Mouse (Mus musculus): ENCODE results near the gene Hoxa9.

The Hoxa9 gene

DNA sequence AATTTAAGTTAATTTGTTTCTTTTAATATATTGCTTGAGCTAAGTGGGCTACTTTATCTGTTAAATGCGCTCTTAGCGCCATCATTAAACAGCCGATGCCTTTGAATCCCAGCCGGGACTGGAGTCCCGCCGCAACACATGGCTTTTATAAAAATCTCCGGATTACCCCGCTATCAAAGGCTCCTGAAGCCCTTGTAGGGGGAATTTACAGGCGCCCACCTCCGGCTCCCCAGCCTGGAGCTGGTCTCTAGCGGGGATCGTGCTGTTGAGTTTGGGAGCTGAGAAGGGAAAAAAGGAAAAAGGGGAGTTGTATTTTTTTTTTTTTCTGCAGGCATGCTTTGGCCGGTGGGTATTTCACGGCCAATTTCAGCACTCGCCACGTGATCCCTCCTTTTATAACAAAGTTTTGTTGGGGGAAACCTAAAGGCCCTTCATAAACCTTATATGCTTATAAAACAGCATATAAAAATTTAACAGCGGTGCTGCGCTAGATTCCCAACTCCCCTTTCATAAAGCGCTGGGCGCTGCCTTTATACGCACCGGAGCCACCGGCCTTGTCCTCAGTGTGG is 13.7 kb upstream of the Hoxa9 start:
- no peak for DNase-seq (ENCODE audit: low read depth, low spot score)

DNA sequence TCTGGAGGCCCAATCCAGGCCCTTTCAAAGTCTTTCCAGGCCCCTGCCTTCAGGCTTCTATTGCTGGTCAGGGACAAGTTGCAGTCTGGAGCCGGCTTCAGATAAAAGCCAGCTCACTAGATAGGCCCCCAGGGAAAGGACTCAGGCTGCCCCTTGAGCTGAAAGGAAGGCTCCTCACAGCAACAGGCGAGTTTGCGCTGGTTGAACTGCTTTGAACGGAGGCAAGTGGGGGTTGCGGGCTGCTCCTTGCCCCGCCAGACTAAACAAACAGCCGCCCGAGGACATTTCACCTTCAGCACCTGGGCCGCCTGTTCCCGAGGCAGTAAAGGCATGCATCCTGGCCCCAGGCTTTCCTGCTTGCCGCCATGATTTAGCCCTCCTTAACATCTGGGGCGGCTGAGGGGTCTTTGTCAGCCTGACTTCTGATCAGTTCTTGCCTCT is 12.8 kb upstream of the Hoxa9 start:
- DNase-seq (ENCODE audit: low read depth, low spot score): no peak

DNA sequence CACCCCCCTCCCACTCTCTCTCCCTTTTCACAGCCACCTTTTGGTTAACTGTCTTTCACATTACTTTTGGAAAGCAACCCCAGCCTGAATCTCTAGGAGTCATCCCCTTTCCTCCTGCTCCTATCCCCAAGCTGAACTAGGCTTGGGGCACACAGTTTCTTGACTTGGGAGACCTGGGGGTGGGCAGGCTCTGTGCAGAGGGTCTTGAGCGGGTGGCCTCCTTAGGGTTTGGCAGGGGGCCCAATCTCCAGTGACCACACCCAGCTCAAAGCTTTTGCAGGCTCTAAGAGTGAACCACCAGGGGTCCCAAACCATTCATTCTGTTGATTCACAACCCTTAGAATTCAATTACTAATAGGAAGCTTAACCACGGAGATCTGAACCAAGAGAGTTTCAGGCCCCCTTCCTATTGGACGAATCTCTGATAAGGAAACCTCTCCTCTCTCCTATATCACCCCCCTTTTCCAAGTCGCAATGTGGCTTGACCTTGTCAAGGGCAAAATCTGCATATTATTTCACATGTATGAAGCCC is 12.0 kb upstream of the Hoxa9 start:
- no peak for DNase-seq (ENCODE audit: low read depth, low spot score)

DNA sequence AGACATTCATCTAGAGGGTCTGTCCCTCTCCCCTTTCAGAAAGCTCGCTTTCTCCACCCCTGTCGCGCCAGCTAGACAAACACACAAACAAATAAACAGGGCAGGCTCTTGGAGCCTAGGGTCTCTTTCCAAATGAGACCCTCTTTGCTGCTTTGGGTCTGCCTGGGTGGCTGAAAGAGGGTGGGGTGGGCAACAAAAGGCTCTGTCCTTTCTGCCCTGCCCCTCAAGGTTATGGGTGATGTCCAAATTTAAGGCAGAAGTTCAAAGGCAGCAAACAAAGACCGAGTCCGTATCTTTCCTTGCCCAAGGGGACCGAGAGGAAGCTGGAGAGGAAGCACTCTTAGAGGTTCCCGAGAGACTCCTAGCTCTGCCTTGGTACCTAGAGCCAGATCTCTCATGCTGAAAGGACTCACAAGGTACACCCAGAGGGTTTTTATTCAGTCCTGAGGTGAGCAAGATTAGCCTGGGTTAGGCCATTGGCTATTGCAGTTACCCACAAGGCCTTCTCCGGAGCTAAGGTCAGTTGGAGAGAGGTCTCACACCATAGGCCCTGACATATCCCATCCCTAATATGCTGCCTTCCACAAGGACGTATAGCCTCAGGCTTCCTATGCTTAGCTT is 10.2 kb upstream of the Hoxa9 start:
- DNase-seq (ENCODE audit: low read depth, low spot score): no peak

DNA sequence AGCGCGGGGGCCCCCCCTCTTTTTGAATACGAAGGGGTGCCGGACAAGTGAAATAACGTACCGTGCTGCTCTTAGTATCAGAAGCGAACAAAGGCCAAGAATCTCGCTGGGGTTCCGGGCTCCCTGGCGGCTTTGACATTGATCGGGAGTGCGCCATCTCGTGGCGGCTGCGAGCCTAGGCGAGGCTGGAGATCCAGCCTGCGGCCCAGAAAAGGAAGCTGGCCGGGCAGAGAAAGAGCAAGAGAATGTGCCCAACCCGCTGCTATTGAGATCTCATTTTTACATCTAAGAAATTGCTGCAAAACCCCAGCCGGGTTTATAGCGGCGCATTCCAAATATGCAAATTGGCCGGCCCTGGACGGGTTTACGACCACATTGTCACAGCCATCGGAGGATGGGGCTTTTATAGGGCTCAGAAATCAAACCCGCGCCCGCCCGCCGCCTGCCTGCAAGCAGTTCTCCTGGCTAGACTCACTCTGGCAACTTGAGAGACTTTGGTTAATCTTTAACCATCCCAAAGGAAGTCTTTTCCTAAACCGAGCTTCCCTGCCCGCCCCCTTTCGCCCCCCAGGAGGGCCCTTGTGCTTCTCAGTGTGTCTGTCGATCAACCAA is 9.6 kb upstream of the Hoxa9 start, which contains the start of gene Hoxa10:
TSS of gene Hoxa10 (minus strand) at position 466 of the 612 bp plus-strand sequence.
- DNase-seq (ENCODE audit: low read depth, low spot score): no peak

DNA sequence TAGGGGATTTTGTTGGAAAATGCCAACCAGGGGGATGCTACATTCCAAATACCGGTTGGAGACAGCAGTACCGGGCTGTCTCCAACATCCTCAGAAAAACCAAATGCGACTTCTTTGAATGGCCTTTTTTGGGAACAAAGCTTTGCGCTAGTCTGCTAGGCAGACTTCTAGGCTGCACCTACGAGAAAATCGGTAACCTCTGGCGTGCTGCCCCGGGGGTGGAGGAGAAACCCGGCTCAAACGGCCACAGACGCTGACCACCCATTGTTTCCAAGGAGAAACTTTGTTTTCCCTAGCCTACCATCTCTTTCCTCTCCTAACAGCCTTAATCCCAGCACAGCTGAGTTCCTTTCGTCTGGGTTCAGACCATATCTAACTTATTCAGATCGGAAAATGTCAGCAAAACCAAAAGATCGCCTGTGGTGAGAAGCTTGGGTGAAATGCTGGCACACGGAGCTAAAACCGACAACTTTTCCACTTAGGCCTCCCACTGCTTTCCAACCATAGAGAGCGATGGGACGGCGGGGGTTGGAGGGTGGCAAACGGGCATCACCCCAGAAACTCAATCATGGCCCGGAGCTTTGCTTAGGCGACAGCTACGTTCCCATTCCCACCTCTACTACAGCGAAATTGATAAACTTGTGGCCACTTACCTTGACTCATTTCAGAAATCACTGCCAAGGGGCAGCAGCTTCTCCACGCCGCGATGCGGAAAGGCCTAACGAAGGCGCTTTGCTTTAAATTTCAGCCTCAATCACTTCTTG is 8.9 kb upstream of the Hoxa9 start:
- DNase-seq (ENCODE audit: low read depth, low spot score): no peak

DNA sequence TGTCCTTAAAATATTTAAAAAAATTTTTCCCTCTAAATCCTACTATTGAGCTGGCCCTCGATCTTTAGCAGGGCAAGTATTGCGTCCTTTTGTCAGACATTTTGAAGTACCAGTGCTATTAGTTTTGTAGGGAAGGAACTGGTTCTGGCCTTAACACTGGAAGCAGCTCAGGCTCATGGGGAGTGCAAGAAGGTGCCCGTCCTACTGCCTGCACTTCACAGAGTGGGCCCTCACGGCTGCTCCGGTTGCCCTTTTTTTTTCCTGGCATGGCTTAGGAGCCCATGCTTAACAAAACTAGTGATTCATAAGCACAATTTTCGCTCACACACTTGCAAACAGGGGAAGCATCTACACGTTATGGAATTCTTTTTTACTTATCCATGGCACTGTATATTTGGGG is 8.1 kb upstream of the Hoxa9 start:
- no peak for DNase-seq (ENCODE audit: low read depth, low spot score)

DNA sequence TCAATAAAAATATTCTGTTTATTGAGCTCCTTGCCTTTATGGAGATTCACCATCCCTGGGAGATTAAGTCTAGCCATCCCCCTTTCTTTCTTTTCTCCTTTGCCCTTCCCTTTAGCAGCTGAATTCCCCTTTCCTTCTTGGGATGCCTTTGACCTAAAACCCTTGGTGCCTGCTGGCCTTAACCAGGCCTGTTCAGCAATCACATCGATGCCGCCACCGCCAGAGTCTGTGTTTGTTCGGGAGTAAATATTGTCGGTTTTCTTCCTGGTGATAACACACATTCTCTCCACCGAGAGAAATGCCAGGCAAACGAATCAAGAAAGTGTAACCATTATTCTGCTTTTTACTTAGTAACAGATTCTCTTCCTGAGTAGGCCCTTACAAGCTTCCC is 7.3 kb upstream of the Hoxa9 start:
- no peak for DNase-seq (ENCODE audit: low read depth, low spot score)

DNA sequence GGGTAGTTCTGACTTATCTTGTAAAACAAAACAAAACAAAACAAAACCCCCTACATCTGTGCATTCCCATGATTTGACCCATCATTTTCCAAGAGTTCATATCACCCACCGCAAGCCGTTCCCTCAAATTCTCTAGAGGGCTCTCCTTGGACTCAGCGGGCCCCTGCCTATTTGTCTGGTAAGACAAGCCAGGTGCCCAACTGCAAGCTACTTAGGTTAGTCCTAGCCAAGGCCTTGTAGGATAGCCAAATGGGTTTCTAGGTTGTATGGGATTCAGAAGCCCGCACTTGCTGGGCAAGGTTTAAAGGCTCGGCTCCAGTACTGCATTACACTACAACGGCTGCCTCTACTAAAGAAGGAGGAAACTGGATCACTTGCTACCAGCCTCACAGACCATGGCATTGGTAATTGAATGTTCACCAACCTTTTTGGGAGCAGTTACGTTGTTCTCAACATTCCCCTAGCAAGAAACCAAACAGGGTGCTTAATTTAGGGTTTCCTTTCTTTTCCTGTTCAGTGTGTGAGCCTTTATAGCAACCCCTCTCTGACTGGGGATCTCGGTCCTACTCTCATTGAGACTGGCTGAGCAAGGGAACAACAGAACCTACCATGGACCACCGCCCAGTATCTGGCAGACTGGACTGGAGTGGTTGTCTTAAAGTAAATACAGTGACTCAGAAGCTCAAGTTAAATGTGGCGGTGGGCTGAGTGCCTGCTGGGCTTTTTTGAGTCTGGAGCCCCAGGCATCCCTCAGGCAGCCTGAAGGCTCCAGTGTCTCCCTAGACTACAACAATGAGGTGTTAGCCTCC is 6.7 kb upstream of the Hoxa9 start:
- no peak for DNase-seq (ENCODE audit: low read depth, low spot score)

DNA sequence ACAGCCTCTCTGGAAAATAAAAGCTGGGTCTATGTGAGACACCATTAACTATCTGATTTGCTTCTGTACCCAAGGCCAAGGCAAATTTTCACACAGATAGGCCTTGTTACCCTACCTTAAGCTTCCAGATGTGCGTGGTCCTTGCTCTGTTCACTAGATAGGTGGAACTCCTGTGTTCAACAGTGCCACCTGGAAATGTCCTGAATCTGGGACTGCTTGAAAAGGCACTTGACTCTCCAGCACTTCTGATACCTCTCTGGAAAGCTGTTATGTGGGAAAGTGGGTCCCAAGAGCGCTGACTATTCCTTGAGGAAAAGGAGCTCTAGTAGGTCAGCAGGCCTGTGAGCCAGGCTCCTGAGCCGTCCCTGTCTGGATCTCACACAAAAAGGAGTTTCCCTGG is 5.9 kb upstream of the Hoxa9 start:
- no peak for DNase-seq (ENCODE audit: low read depth, low spot score)

DNA sequence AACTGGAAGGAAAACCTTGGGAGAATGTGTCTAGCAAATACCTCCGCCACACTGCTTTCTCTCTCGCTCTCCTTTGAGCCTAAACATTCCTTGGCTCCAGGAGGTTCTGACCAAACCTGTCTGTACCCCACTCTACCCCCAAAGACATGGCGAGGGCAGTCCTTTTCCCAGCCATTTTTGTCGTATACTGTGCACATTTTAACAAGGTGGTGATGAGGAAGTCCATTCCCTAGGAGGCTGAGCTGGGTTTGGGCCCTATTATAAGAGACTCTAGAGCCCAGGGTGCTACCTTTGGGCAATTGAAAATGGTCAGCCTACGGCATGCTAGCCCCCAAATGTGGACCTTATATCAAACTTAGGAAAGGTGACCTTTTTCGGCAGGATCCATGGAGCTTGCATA is 5.0 kb upstream of the Hoxa9 start:
- no peak for DNase-seq (ENCODE audit: low read depth, low spot score)

DNA sequence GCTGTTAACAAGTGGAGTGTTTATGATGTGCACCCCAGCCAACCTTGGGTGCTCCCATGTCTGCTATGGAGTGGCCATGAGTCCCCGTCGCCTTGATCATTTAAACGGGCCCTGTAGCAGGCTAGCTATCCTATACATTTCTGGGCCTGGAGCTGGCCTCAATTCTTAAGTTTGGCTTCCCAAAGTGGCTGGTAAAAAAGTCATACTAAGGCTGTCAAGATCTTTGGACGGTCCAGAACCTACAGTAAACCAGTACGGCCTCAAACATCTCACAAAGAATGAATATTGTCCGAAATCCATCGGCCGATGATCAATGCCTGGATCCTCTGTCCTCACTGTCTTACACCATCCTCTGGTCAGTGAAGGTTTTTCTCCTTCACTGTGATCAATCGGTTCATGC is 4.4 kb upstream of the Hoxa9 start:
- no peak for DNase-seq (ENCODE audit: low read depth, low spot score)

DNA sequence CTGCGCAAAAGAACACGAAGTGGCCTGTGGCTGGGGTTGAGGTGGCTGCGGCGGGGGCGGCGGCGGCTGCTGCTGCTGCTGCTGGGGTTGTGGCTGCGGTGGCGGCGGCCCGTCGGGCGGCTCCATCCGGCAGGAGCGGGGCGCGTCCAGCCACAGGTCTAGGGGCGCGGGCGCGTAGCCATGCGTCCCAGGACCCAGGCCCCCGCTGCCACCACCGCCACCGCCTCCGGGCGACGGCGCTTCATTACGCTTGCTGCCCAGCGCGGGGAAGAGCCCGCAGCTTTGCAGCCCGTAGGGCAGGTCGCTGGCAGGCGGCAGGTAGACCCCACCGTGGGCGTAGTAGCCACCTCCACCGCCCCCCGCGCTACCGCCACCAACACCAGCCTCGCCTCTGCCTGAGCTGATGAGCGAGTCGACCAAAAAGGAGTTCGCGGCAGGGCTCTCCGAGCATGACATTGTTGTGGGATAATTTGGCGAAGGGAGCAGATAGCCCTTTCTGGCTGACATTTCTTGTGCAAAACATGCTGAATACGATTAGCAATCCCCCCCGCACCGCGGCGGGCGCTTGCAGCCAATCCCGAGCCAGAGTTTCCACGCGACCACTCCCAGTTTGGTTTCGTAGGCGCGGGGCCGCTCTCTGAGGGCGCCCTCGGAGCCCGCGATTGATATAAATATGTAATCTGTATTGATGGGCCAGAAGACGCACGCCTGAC is 3.7 kb upstream of the Hoxa9 start:
- no peak for DNase-seq (ENCODE audit: low read depth, low spot score)

DNA sequence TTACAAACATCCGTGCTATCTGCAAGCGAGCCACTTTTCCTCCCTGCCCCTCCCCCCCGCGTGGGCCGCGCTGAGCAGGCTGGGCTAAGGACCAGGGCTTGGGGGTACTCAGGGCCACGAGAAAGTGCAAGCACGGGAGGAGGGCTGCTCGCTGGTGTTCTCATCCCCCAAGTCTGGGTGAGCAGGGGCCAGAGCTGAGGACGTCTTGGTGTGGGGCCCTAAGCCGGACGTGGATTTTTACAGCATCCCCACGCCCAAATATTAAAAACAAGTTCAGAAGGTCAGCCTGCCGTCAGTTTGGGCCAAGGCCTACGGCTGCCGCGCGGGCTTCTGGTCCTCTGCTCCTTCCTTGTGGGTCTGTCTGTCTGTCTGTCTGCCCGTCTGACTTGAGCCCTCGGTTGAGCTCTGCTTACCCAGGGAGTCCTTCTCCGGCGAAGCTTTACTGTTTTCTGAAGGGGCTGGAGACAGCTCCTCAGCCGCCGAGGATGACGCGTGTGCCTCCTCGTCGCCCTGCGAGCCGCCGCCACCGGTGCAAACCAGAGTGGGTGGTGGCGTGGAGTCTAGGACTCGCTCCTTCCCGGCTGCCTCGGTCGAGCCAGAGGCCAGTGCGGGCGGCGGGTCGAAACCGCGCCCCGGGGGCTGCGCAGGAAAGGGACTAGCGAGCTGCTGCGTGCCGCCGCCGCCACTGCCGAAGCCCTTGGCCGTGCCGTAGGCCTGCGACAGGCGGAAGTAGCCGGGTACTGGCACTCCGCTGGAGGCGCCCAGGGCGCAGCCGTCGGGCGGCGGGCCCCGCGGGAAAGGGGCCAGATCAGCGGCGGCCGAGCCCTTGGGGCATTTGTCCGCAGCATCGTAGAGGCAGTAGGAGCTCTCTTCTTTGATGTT is 2.9 kb upstream of the Hoxa9 start:
- DNase-seq (ENCODE audit: low read depth, low spot score): no peak

DNA sequence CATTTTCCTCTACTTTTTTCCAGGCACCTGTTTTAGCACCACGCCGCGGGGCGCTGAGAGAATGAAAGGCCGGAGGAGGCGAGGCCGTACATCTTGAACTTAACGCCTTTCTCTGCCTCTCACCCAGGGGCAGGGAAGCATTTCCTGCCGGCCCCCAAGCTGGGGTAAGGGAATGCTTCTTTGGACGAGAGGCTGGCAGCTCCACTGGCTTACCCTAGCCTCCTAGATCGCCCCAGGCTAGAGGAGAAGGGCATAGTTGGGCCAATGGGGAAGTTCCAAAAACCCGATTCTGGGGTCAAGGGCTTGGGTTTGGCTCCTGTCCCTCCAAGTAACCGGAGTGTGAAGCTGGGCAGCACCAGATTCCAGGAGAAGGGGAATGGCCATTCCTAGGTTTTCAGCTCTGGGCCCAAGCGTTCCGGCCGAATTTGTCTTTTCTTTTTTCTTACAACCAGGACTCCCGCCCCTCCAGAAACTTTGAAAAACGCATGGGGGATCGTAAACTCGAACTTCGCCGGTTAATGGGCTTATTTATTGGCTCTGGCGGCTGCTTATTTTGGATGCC is 2.2 kb upstream of the Hoxa9 start:
- no peak for DNase-seq (ENCODE audit: low read depth, low spot score)

DNA sequence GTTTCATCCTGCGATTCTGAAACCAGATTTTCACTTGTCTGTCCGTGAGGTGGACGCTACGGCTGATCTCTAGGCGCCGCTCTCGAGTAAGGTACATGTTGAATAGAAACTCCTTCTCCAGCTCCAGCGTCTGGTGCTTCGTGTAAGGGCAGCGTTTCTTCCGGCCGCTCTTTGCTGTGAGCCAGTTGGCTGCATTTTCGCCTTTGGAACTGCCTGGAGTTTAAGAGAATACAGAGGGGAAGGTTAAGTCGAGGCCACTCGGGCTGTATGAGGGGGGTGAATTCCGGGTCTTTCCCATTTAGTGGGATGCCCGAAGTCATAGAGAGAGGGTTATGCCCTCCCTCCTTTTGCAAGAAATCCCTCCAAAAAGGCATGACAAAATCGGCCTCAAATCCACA is 1.7 kb upstream of the Hoxa9 start:
- no peak for DNase-seq (ENCODE audit: low read depth, low spot score)

DNA sequence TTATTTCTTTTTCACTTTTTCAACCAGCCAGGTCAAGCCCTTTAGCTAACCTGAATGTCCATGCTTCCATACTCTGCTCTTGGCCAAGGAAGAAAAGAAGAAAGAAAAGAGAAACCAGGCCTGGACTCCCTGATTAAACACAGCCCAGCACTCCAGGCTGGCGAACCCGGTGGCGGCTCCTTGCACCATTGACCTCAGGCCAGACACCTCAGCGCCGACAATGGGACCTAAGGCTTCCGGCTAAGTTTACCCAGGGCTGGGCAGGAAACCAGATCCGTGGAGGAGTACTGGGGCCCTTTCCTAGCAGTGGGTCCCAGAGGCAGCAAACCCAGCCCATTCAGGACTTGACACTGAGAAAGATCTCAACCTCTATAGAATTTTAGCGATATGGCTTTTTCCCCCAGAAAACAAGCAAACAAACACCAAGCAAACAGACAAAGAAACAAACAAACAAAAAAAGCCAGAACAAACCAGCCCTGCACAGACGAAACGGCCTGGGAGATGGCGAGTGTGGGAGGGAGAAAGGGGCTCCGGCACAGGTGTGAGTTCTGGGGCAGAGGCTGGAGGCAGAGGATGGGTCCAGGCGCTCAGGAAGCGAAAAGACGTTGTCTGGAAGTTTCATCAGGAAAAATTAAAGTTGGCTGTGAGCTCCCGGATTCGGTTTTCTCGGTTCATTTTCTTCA is 1.1 kb upstream of the Hoxa9 start:
- DNase-seq (ENCODE audit: low read depth, low spot score): no peak

DNA sequence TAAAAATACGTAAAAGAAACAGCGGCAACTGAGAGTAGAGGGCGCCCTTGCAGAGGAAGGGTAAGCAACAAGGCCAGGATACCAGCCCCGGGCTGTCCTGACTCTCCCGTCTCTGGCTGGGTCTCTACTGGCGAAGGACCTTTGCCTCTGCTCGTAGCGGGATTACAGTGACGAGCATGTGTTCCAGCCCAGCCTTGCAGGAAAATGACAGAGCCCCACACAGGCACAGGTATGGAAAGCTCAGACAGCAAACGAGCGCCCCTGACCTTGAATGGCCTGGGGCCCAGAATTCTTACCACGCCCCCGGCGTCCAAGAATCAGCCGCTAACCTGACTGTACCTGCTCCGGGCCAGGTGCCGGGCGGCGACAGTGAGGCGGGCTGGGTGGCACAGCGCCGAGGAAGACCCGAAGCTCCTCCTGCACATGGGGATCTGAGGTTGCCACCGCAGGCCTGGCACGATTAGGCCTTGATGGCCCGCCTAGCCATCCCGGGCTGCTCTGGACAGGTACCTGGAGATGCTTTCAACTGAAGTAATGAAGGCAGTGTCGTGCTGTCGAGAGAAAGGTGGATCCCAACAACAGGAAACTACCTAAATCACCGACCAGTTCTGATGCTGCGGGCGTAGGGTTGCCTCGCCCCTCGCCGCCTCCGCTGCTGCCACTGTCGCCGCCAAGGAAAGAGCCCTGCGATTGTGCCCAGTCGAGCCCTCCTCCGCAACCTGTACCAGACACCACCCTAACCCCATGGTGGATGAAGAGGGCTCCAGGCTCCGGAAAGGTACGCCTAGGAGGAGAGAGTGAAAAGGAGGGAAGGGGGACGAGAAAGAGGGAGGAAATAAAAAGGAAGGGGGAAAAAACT is 1.1 kb downstream of the Hoxa9 start:
- DNase-seq (ENCODE audit: low read depth, low spot score): no peak

Measured in retina, adult 2 months (tissue).